Mouse (Mus musculus) urinary bladder, postnatal 36 days (tissue): ENCODE measurements around the gene Sumf1.
A peak's percentile ranks its signal among the peaks of the same experiment; 100 is the strongest.

Experiments
- DNase-seq, 2 experiments: peaks; one replicate each; pipeline ENCODE4 v3.0.0; 2022; ENCODE audit warnings: low spot score in 2 of 2, mixed read lengths in 1 of 2

The Sumf1 gene

GRCm38 (mm10) chr6:108184847-108185684 lies at the start of gene Sumf1:
Gene Sumf1 (minus strand): TSS chr6:108185582.
- DNase-seq: peak; percentile 81 to 90

- peak in 1 of 2 experiments; percentile 48 for DNase-seq
Observed at GRCm38 (mm10) chr6:108234536-108234935, 49.2 kb upstream of the Sumf1 start.

GRCm38 (mm10) chr6:108233070-108233469 lies 47.7 kb upstream of the Sumf1 start:
- DNase-seq: peak; percentile 69 to 79

GRCm38 (mm10) chr6:108231892-108232710 lies 46.7 kb upstream of the Sumf1 start:
- no peak for DNase-seq

GRCm38 (mm10) chr6:108230608-108231007 lies 45.2 kb upstream of the Sumf1 start:
- DNase-seq: no peak

GRCm38 (mm10) chr6:108228601-108229000 lies 43.2 kb upstream of the Sumf1 start:
- DNase-seq: no peak

- no peak for DNase-seq
Observed at GRCm38 (mm10) chr6:108228048-108228447, 42.7 kb upstream of the Sumf1 start.

GRCm38 (mm10) chr6:108227461-108227860 lies 42.1 kb upstream of the Sumf1 start:
- no peak for DNase-seq

- DNase-seq: no peak
Observed at GRCm38 (mm10) chr6:108226230-108226629, 40.8 kb upstream of the Sumf1 start.

- DNase-seq: no peak
Observed at GRCm38 (mm10) chr6:108225027-108225426, 39.6 kb upstream of the Sumf1 start.

- no peak for DNase-seq
Observed at GRCm38 (mm10) chr6:108224361-108224760, 39.0 kb upstream of the Sumf1 start.

GRCm38 (mm10) chr6:108222875-108223274 lies 37.5 kb upstream of the Sumf1 start:
- no peak for DNase-seq

GRCm38 (mm10) chr6:108222435-108222834 lies 37.1 kb upstream of the Sumf1 start:
- no peak for DNase-seq

GRCm38 (mm10) chr6:108217987-108218386 lies 32.6 kb upstream of the Sumf1 start:
- DNase-seq: no peak

GRCm38 (mm10) chr6:108216832-108217231 lies 31.4 kb upstream of the Sumf1 start:
- DNase-seq: no peak

GRCm38 (mm10) chr6:108216091-108216490 lies 30.7 kb upstream of the Sumf1 start:
- DNase-seq: no peak

GRCm38 (mm10) chr6:108214294-108214925 lies 29.0 kb upstream of the Sumf1 start:
- DNase-seq: no peak

GRCm38 (mm10) chr6:108213481-108214293 lies 28.3 kb upstream of the Sumf1 start:
- no peak for DNase-seq

GRCm38 (mm10) chr6:108212881-108213295 lies 27.5 kb upstream of the Sumf1 start, which contains the start of gene Itpr1:
Gene Itpr1 (plus strand): TSS chr6:108213096.
- peak; percentile 95 to 98 for DNase-seq

GRCm38 (mm10) chr6:108211896-108212880 lies 26.8 kb upstream of the Sumf1 start:
- DNase-seq: peak in 1 of 2 experiments; percentile 26
